Mouse (Mus musculus) embryo, embryonic 10 days (tissue): ENCODE measurements around the gene Rabl6.

Experiments
- DNase-seq: peaks from one replicate; pipeline ENCODE4 v3.0.0-alpha.2; 2015; ENCODE audit warnings: low spot score

Gene Rabl6

GRCm38 (mm10) chr2:25545996-25546810 lies 62.1 kb downstream of the Rabl6 start:
- DNase-seq: no peak

- no peak for DNase-seq
Observed at GRCm38 (mm10) chr2:25541644-25542367, 66.5 kb downstream of the Rabl6 start.

- DNase-seq: no peak
Observed at GRCm38 (mm10) chr2:25540541-25540948, 67.8 kb downstream of the Rabl6 start.

GRCm38 (mm10) chr2:25536531-25536930 lies 71.8 kb downstream of the Rabl6 start:
- DNase-seq: no peak

- DNase-seq: no peak
Observed at GRCm38 (mm10) chr2:25534866-25535182, 73.5 kb downstream of the Rabl6 start.

GRCm38 (mm10) chr2:25534178-25534865 lies 74.0 kb downstream of the Rabl6 start:
- no peak for DNase-seq

GRCm38 (mm10) chr2:25533707-25534106 lies 74.6 kb downstream of the Rabl6 start:
- no peak for DNase-seq
